In genomic region chr11:22520251-22520650, GRCm38 (mm10) we compare ENCODE assay signal across 29 mouse cellular contexts.
"Had no signal": no experiment of that assay in that cellular context is flagged by ENCODE, and none has a peak within 500 bp of the region (broad histone marks: within the 10 kb centered on the region; RNA-seq: fewer than 3 reads in every experiment).

No protein-coding gene starts in this region.

- H3K4me1 ChIP-seq: limb, embryonic 10.5 days; limb, embryonic 12.5 days; limb, embryonic 13.5 days; limb, embryonic 15.5 days; liver, embryonic 12.5 days; liver, embryonic 13.5 days; liver, embryonic 15.5 days; lung, embryonic 15.5 days; megakaryocyte, embryonic 14.5 days; midbrain, embryonic 10.5 days; midbrain, embryonic 12.5 days; midbrain, embryonic 13.5 days; midbrain, embryonic 15.5 days; neural tube, embryonic 12.5 days; neural tube, embryonic 13.5 days had no signal

- DNase-seq: left cerebral cortex, postnatal 4 days; liver; liver, embryonic 13.5 days; liver, postnatal 0 days; lung, adult 18-20 months; lung, adult 2 months; lung, embryonic 14.5 days; lung, postnatal 10 days; lung, postnatal 14 days; lung, postnatal 36 days; lung, postnatal 4 days; midbrain, embryonic 14.5 days had no signal

- H3K9me3 ChIP-seq: limb, embryonic 10.5 days; limb, embryonic 15.5 days; liver, embryonic 13.5 days; liver, embryonic 15.5 days; lung, embryonic 15.5 days; midbrain, embryonic 15.5 days had no signal

- H3K9ac ChIP-seq: limb, embryonic 12.5 days; limb, embryonic 13.5 days; limb, embryonic 15.5 days; liver, embryonic 12.5 days; liver, embryonic 13.5 days; liver, embryonic 14.5 days; liver, embryonic 15.5 days; liver, postnatal 0 days; lung, embryonic 14.5 days; lung, embryonic 15.5 days; midbrain, embryonic 12.5 days; midbrain, embryonic 13.5 days; midbrain, embryonic 15.5 days; neural tube, embryonic 12.5 days; neural tube, embryonic 13.5 days had no signal

- H3K27ac ChIP-seq: limb, embryonic 10.5 days; limb, embryonic 12.5 days; limb, embryonic 13.5 days; limb, embryonic 15.5 days; liver, embryonic 12.5 days; liver, embryonic 13.5 days; liver, embryonic 14.5 days; liver, embryonic 15.5 days; lung, embryonic 15.5 days; macrophage; midbrain, embryonic 10.5 days; midbrain, embryonic 12.5 days; midbrain, embryonic 13.5 days; midbrain, embryonic 15.5 days; neural tube, embryonic 12.5 days; neural tube, embryonic 13.5 days had no signal

- H3K36me3 ChIP-seq: liver, embryonic 13.5 days; liver, embryonic 15.5 days had no signal

- H3K4me3 ChIP-seq: limb, embryonic 10.5 days; limb, embryonic 12.5 days; limb, embryonic 13.5 days; limb, embryonic 15.5 days; liver, embryonic 12.5 days; liver, embryonic 13.5 days; liver, embryonic 15.5 days; lung, embryonic 15.5 days; megakaryocyte, embryonic 14.5 days; midbrain, embryonic 10.5 days; midbrain, embryonic 12.5 days; midbrain, embryonic 13.5 days; midbrain, embryonic 15.5 days; myocyte; neural tube, embryonic 12.5 days; neural tube, embryonic 13.5 days had no signal
